ENCODE assay signal across 7 mouse cellular contexts in genomic region chr10:8762209-8762701, GRCm38 (mm10).
DNase-seq lines count a peak whose midpoint lies in the region; ATAC-seq and TF ChIP-seq lines count a peak whose summit lies in the region.

No protein-coding gene starts in this region.

- no peaks in the 10 kb centered on the region for H3K36me3 ChIP-seq in hindbrain, embryonic 15.5 days

- H3K27ac ChIP-seq in gastrocnemius, adult 2 months = peak overlapping the region; percentile 88
- peak overlapping the region; percentile 70 for H3K27ac ChIP-seq in hindbrain, embryonic 15.5 days (replicated peaks)

- H3K4me1 ChIP-seq in hindbrain, embryonic 15.5 days (replicated peaks) = peaks cover 39% of the 10 kb centered on the region

- H3K27me3 ChIP-seq in hindbrain, embryonic 15.5 days = no peaks in the 10 kb centered on the region

- peak; percentile 42; the same call in 1 of the 2 replicates for ATAC-seq in hindbrain, embryonic 15.5 days (ENCODE audit: low FRiP score, low read depth)
- ATAC-seq in megakaryocyte, adult 5-6 weeks (ENCODE audit: poor library complexity, severe bottlenecking) = no peak
- no peak for ATAC-seq in activated CD4-positive, CD25-positive, alpha-beta regulatory T cell, adult 4 months

- DNase-seq in ES-CJ7 (ENCODE audit: low read depth, low spot score) = peak; percentile 17
- DNase-seq in ZHBTc4 (ENCODE audit: low read depth, low spot score) = peak; percentile 75
- peak; percentile 75 for DNase-seq in gastrocnemius, adult 2 months
- peak; percentile 29 to 45 for DNase-seq in lung, postnatal 4 days

- peak overlapping the region; percentile 73 for H3K4me3 ChIP-seq in gastrocnemius, adult 2 months
- H3K4me3 ChIP-seq in hindbrain, embryonic 15.5 days = peak overlapping the region; percentile 27

- no peaks in the 10 kb centered on the region for H3K9me3 ChIP-seq in hindbrain, embryonic 15.5 days

- H3K9ac ChIP-seq in hindbrain, embryonic 15.5 days = peak overlapping the region; percentile 25; the same call in 1 of the 2 replicates

- intact Hi-C loops in gastrocnemius, adult 2 months (cut with DNase I) = no loop called here

- peak overlapping the region; percentile 50 for H3K4me2 ChIP-seq in hindbrain, embryonic 15.5 days

- TF ChIP-seq CTCF in gastrocnemius, adult 2 months (IDR thresholded peaks at IDR 0.05) = no peak

- 4% methylated on average over 14 of the region's 14 CpGs for WGBS in hindbrain, embryonic 15.5 days

Comparison
In these comparisons a context has a peak if more than half of its experiments do, and no peak if none do; other contexts are left out.
1. DNase-seq: peak in every context shown above with its lines; median percentile 75 in ZHBTc4; 75 in gastrocnemius, adult 2 months; 37 in lung, postnatal 4 days; 17 in ES-CJ7.